Mouse (Mus musculus) ES-Bruce4 (cell line): ENCODE data around the gene Map2k5.

ENCODE experiments used
- CTCF ChIP-seq: IDR thresholded peaks from one replicate; pipeline ENCODE4 v1.8.1; 2011; ENCODE audit warnings: low read depth, low read length
- EP300 ChIP-seq: IDR thresholded peaks from 2 replicates; pipeline ENCODE4 v1.6.1; 2011; ENCODE audit warnings: low read depth, low read length; ENCODE audit not compliant: insufficient read depth
- POLR2A ChIP-seq: IDR thresholded peaks from one replicate; pipeline ENCODE4 v1.8.1; 2011; ENCODE audit warnings: low read length; ENCODE audit not compliant: insufficient read depth

DNA sequence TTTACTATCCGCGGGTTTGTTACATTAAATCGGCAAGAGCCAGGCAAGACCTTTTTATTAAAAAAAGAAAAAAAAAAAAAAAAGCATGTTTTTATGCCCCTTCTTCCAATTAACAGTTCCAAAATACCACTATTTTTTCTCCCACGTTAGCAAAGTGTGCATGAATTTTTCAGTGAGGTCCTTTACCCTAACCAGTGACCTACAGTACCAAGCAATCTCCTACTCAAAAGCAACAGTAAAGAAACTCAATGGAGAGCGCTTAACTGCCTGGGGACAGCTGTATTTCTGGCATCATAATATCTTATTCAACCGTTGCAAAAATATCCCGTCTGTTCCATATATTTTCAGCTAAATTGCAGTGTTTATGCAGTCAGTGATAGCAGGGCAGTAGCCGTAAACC lies 472 bp upstream of the Map2k5 start:
- TF ChIP-seq CTCF, result no peak
- no peak for TF ChIP-seq EP300
- no peak for TF ChIP-seq POLR2A
